Mouse (Mus musculus): ENCODE results near the gene Rbpms2. TPM values are rescaled to one million over a fixed set of nuclear protein-coding genes. Genes with fewer than 3 reads are reported as not detected.

Gene Rbpms2
- polyA plus RNA-seq, 1 experiment, result 32.1 TPM

- Histone ChIP-seq H3K27me3 (ENCODE audit: control insufficient read depth, insufficient read depth, insufficient read length) (no peaks in the 10 kb centered on the region), H3ac (ENCODE audit: control insufficient read depth, insufficient read length) (no peak overlapping the region), H3K36me3 (ENCODE audit: control insufficient read depth, insufficient read depth) (peaks cover 6% of the 10 kb centered on the region), H3K4me2 (ENCODE audit: low read depth) (no peak overlapping the region), H3K4me3 (no peak overlapping the region), H3K79me2 (ENCODE audit: control insufficient read depth, insufficient read depth) (peaks cover 25% of the 10 kb centered on the region)
- TF ChIP-seq SRF (IDR thresholded peaks at IDR 0.05; ENCODE audit: control insufficient read depth, insufficient read length, low read depth) (no peak), POLR2A (IDR thresholded peaks at IDR 0.05; ENCODE audit: insufficient read length, low read depth) (no peak), POLR2AphosphoS2 (IDR thresholded peaks at IDR 0.05; ENCODE audit: insufficient read length, low read depth) (no peak), USF1 (IDR thresholded peaks at IDR 0.05; ENCODE audit: low read depth) (no peak), MYOG (IDR thresholded peaks at IDR 0.05; ENCODE audit: control insufficient read depth in 1 of 3, insufficient read depth in 1 of 3, insufficient read length in 2 of 3, low read depth in 2 of 3) (no peak)
These were observed 24.3 kb downstream of the Rbpms2 start for GRCm38 (mm10) chr9:65653741-65654140.

DNA sequence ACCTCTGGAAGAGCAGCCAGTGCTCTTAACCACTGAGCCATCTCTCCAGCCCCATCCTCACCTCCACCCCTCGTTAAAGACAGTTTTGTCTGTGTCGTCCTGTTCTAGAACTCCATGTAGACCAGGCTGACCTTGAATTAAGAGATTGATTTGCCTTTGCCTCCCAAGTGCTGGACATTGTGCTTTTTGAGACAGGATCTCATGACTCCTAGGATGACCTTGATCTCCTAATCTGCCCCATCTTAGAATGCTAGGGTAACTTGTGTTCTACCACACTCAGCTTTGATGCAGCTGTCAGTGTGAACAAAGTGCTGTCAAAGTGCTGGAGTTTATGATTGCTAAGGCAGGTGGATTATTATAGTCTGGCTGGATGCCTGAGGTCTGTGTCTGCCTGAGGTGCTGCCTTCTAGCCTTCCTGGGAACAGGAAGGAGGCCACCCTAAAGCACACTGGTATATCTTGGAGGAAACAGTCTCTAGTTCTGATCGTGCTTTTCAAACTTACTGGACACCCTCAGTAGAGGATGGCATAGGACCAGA is 25.3 kb downstream of the Rbpms2 start:
- TF ChIP-seq MYOD1 (IDR thresholded peaks at IDR 0.05; ENCODE audit: control insufficient read depth in 1 of 3, insufficient read length in 2 of 3, low read depth in 2 of 3), result peak; percentile 71 to 80 (median 80)
- no peak for TF ChIP-seq POLR2AphosphoS2 (IDR thresholded peaks at IDR 0.05; ENCODE audit: insufficient read length, low read depth)
- no peak for TF ChIP-seq MAX (IDR thresholded peaks at IDR 0.05; ENCODE audit: low read depth)
- TF ChIP-seq E2F4 (IDR thresholded peaks at IDR 0.05; ENCODE audit: insufficient read depth), result no peak
- peak in 1 of 3 experiments; percentile 24 for TF ChIP-seq MYOG (IDR thresholded peaks at IDR 0.05; ENCODE audit: control insufficient read depth in 1 of 3, insufficient read depth in 1 of 3, insufficient read length in 2 of 3, low read depth in 2 of 3)
- no peak for TF ChIP-seq TCF3 (IDR thresholded peaks at IDR 0.05; ENCODE audit: insufficient read length, low read depth)
- no peak for TF ChIP-seq USF1 (IDR thresholded peaks at IDR 0.05; ENCODE audit: low read depth)
- no peak for TF ChIP-seq REST (IDR thresholded peaks at IDR 0.05; ENCODE audit: insufficient read depth, insufficient read length)
- Histone ChIP-seq H3ac (ENCODE audit: control insufficient read depth, insufficient read length) (no peak overlapping the region), H3K36me3 (ENCODE audit: control insufficient read depth, insufficient read depth) (peaks cover 6% of the 10 kb centered on the region), H3K4me3 (no peak overlapping the region), H3K27me3 (ENCODE audit: control insufficient read depth, insufficient read depth, insufficient read length) (no peaks in the 10 kb centered on the region), H3K4me2 (ENCODE audit: low read depth) (no peak overlapping the region), H3K79me2 (ENCODE audit: control insufficient read depth, insufficient read depth) (peaks cover 15% of the 10 kb centered on the region)

DNA sequence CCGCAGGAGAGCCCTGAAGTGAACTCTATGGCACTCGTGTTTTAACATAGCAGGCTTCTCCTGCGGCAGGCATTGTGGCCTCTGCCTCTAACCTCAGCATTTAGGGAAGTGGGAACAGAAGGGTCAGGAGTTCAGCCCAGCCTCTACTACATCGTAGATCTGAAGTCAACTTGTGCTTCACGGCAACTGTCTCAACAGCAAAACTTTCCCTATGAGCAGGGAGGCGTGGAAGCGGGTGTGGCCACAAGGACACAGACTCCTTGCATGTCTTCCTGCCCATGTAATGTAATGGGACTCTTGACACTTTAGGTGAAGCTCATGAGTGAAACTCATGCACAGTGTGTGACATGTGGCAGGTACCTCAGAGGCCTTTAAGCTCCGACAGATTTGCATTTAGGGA is 26.1 kb downstream of the Rbpms2 start:
- Histone ChIP-seq H3K27me3 (ENCODE audit: control insufficient read depth, insufficient read depth, insufficient read length) (no peaks in the 10 kb centered on the region), H3K4me2 (ENCODE audit: low read depth) (no peak overlapping the region), H3K79me2 (ENCODE audit: control insufficient read depth, insufficient read depth) (peaks cover 12% of the 10 kb centered on the region), H3K4me3 (no peak overlapping the region), H3K36me3 (ENCODE audit: control insufficient read depth, insufficient read depth) (peaks cover 10% of the 10 kb centered on the region), H3ac (ENCODE audit: control insufficient read depth, insufficient read length) (no peak overlapping the region)
- no peak for TF ChIP-seq REST (IDR thresholded peaks at IDR 0.05; ENCODE audit: insufficient read depth, insufficient read length)
- TF ChIP-seq POLR2AphosphoS2 (IDR thresholded peaks at IDR 0.05; ENCODE audit: insufficient read length, low read depth), result no peak
- no peak for TF ChIP-seq CEBPB (IDR thresholded peaks at IDR 0.05; ENCODE audit: insufficient read depth, poor library complexity, severe bottlenecking)
- no peak for TF ChIP-seq USF1 (IDR thresholded peaks at IDR 0.05; ENCODE audit: low read depth)
- no peak for TF ChIP-seq POLR2A (IDR thresholded peaks at IDR 0.05; ENCODE audit: insufficient read length, low read depth)
- TF ChIP-seq MYOD1 (IDR thresholded peaks at IDR 0.05; ENCODE audit: control insufficient read depth in 1 of 3, insufficient read length in 2 of 3, low read depth in 2 of 3), result no peak
- no peak for TF ChIP-seq TCF3 (IDR thresholded peaks at IDR 0.05; ENCODE audit: insufficient read length, low read depth)

DNA sequence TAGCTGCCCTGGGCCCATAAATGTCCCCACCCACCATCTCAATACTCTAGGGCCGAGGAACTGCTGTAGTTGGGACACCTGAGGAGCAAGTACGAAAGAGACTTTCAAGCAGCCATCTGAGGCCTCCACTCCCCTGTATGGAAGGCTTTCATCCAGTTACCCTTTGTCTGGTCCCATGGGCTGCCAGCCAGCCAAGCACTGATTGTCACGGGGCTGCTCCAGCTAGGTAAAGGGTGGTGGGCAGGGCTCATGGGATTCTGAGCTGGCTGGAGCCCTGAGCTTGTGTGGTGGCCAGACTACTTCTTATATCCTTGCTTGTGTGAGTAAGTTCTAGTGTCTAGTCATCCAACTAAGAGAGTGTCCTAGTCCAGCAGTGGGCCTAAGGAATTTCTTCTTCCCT is 27.8 kb downstream of the Rbpms2 start:
- Histone ChIP-seq H3ac (ENCODE audit: control insufficient read depth, insufficient read length) (no peak overlapping the region), H3K4me3 (no peak overlapping the region), H3K79me2 (ENCODE audit: control insufficient read depth, insufficient read depth) (peaks cover 11% of the 10 kb centered on the region), H3K36me3 (ENCODE audit: control insufficient read depth, insufficient read depth) (peaks cover 10% of the 10 kb centered on the region), H3K27me3 (ENCODE audit: control insufficient read depth, insufficient read depth, insufficient read length) (no peaks in the 10 kb centered on the region), H3K4me2 (ENCODE audit: low read depth) (no peak overlapping the region)
- no peak for TF ChIP-seq MYOD1 (IDR thresholded peaks at IDR 0.05; ENCODE audit: control insufficient read depth in 1 of 3, insufficient read length in 2 of 3, low read depth in 2 of 3)
- no peak for TF ChIP-seq REST (IDR thresholded peaks at IDR 0.05; ENCODE audit: insufficient read depth, insufficient read length)
- TF ChIP-seq USF1 (IDR thresholded peaks at IDR 0.05; ENCODE audit: low read depth), result no peak
- no peak for TF ChIP-seq SRF (IDR thresholded peaks at IDR 0.05; ENCODE audit: control insufficient read depth, insufficient read length, low read depth)
- TF ChIP-seq MAX (IDR thresholded peaks at IDR 0.05; ENCODE audit: low read depth), result no peak
- TF ChIP-seq TCF12 (IDR thresholded peaks at IDR 0.05; ENCODE audit: insufficient read depth, poor library complexity, severe bottlenecking), result no peak
- no peak for TF ChIP-seq POLR2A (IDR thresholded peaks at IDR 0.05; ENCODE audit: insufficient read length, low read depth)
- no peak for TF ChIP-seq POLR2AphosphoS2 (IDR thresholded peaks at IDR 0.05; ENCODE audit: insufficient read length, low read depth)
- no peak for TF ChIP-seq MYOG (IDR thresholded peaks at IDR 0.05; ENCODE audit: control insufficient read depth in 1 of 3, insufficient read depth in 1 of 3, insufficient read length in 2 of 3, low read depth in 2 of 3)
- no peak for TF ChIP-seq CEBPB (IDR thresholded peaks at IDR 0.05; ENCODE audit: insufficient read depth, poor library complexity, severe bottlenecking)
- no peak for TF ChIP-seq TCF3 (IDR thresholded peaks at IDR 0.05; ENCODE audit: insufficient read length, low read depth)
- TF ChIP-seq E2F4 (IDR thresholded peaks at IDR 0.05; ENCODE audit: insufficient read depth), result no peak

GRCm38 (mm10) chr9:65661029-65661428 is 31.6 kb downstream of the Rbpms2 start:
- no peak overlapping the region for H3ac ChIP-seq (ENCODE audit: control insufficient read depth, insufficient read length)
- H3K4me2 ChIP-seq (ENCODE audit: low read depth), result no peak overlapping the region
- TF ChIP-seq MAX (IDR thresholded peaks at IDR 0.05; ENCODE audit: low read depth) (no peak), MYOG (IDR thresholded peaks at IDR 0.05; ENCODE audit: control insufficient read depth in 1 of 3, insufficient read depth in 1 of 3, insufficient read length in 2 of 3, low read depth in 2 of 3) (no peak), REST (IDR thresholded peaks at IDR 0.05; ENCODE audit: insufficient read depth, insufficient read length) (no peak), TCF3 (IDR thresholded peaks at IDR 0.05; ENCODE audit: insufficient read length, low read depth) (no peak), POLR2A (IDR thresholded peaks at IDR 0.05; ENCODE audit: insufficient read length, low read depth) (no peak), USF1 (IDR thresholded peaks at IDR 0.05; ENCODE audit: low read depth) (no peak), E2F4 (IDR thresholded peaks at IDR 0.05; ENCODE audit: insufficient read depth) (no peak), POLR2AphosphoS2 (IDR thresholded peaks at IDR 0.05; ENCODE audit: insufficient read length, low read depth) (no peak), SRF (IDR thresholded peaks at IDR 0.05; ENCODE audit: control insufficient read depth, insufficient read length, low read depth) (no peak)
- no peak overlapping the region for H3K4me3 ChIP-seq
- H3K79me2 ChIP-seq (ENCODE audit: control insufficient read depth, insufficient read depth), result no peaks in the 10 kb centered on the region
- H3K36me3 ChIP-seq (ENCODE audit: control insufficient read depth, insufficient read depth), result peaks cover 10% of the 10 kb centered on the region
- H3K27me3 ChIP-seq (ENCODE audit: control insufficient read depth, insufficient read depth, insufficient read length), result no peaks in the 10 kb centered on the region

Data from myocyte (in vitro differentiated cells).